Mouse (Mus musculus) thymus, adult 2 months (tissue): ENCODE data around the gene Zfp985.
"Not testable (repeated sequence)": the region's sequence is repeated elsewhere in the genome, so short reads cannot be mapped to it uniquely, and the experiment has no call there.

Source experiments
- CTCF ChIP-seq: fragments of 200-500 bp; IDR thresholded peaks from 2 replicates; pipeline ENCODE4 v1.5.1; 2012; ENCODE audit warnings: mild to moderate bottlenecking, control low read depth, low read length, moderate library complexity, borderline replicate concordance; ENCODE audit not compliant: control insufficient read depth, poor library complexity, insufficient read depth; ENCODE audit errors: extremely low read depth
- POLR2A ChIP-seq: fragments of 200-500 bp; IDR thresholded peaks from 2 replicates; pipeline ENCODE4 v1.6.1; 2012; ENCODE audit warnings: mild to moderate bottlenecking, low read length, control low read depth, moderate library complexity; ENCODE audit not compliant: control insufficient read depth, poor library complexity, insufficient read depth; ENCODE audit errors: extremely low read depth

GRCm38 (mm10) chr4:147579371-147579770 is 26.3 kb downstream of the Zfp985 start:
- TF ChIP-seq POLR2A, CTCF: not testable (repeated sequence)
